Mouse (Mus musculus) megakaryocyte, embryonic 14.5 days (primary cell): Measurements from ENCODE around the gene Dnajc28.

Experiments
- FLI1 ChIP-seq: IDR thresholded peaks from 2 replicates; pipeline ENCODE4 v1.6.1; 2012; ENCODE audit warnings: low read length, inconsistent platforms, mixed read lengths
- GATA1 ChIP-seq: IDR thresholded peaks from 3 replicates; pipeline ENCODE4 v1.6.1; 2012; ENCODE audit warnings: mixed read lengths, low read length, inconsistent platforms, borderline replicate concordance

- TF ChIP-seq GATA1 (no peak), FLI1 (no peak)
These were observed 36.5 kb downstream of the Dnajc28 start for GRCm38 (mm10) chr16:91582307-91582706.
